Mouse (Mus musculus) embryo, embryonic 10.5 days (tissue): ENCODE results near the gene Plekhm2.
A peak's percentile ranks its signal among the peaks of the same experiment; 100 is the strongest.

ENCODE experiments used
- DNase-seq: peaks from one replicate; pipeline ENCODE4 v3.0.0-alpha.2; 2015; ENCODE audit warnings: low spot score

Gene Plekhm2

DNA sequence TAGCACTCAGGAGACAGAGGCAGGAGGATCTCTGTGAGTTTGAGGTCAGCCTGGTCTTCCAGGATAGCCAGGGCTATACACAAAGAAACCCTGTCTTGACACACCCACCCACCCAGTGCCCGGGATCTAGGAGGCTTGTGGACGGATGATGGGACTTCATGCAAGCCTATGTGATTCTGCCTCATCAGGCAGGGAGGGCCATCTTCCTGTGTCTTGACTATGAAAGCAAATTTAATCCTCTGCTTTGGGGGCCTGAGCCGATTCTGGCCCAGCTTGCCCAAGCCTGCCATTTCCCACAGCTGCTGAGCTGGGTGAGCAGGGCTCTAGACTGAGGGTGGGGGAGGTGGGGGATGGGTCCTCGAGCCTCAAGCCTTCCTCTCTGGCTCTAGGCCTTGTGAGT, 60.8 kb downstream of the Plekhm2 start:
- DNase-seq = no peak

- peak; percentile 22 for DNase-seq
Measured at GRCm38 (mm10) chr4:141602523-141603223, 62.0 kb downstream of the Plekhm2 start.

GRCm38 (mm10) chr4:141601148-141601862, 63.4 kb downstream of the Plekhm2 start:
- no peak for DNase-seq

DNA sequence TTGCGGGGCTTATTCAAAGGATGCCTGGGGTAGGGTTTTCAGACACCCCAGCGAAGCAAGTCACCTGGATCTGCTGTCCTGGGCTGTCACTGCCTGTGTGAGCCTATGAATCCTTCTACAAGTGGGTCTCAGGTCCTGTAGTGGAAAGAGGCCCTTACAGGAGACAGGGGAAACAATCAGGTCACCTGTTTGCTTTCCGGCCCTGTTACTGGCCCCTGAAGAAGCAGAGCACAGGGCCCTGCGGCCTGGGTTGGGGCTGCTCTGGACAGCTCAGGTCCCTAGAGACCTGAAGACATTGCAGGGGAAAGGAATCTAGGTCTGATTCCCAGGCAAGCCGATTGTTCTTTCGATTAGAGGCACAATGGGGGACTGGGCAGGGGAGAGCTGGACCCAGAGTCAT, 64.3 kb downstream of the Plekhm2 start:
- DNase-seq = peak; percentile 13

DNA sequence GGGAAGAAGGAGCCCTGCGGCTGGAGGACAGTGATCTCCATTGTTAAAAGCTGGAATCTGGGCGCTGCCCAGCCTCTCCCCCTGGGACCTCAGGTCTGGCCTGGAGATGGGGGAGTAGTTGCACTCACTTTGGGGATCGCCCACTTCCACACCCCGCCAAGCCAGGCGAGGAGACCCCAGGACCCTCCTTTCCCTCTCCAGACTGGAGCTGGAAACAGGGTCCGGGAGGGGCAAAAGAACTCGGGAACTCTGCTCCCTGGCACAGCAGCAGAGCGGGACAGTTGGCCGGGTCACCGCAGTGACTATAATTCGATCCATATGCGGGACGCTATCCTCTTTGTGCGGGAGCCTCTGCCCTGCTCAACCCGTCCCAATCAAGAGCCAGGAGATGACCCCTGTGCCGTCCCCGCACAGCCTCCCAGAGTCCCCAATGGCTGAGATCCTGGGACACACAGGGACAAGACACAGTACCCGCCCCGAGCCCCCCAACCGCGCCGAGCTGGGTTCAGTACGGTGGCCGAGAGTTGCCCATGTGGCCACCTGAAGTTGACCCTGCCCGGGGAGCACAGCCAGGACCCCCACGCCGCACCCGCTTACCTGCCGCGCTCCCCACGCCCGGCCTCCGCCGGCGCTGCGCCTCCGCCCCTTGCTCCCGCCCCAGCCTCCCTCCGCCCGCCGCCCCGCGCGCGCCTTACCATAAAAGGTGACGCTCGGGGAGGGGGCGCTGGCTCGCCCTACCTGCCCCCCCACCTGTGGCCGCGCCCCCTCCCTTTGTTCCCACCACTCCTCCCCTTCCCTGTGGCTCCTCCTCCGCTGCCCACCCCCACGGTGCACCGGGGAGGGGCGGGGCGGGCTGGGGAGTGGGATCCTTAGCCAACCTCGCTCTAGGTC, 65.2 kb downstream of the Plekhm2 start:
- DNase-seq = peak; percentile 53

DNA sequence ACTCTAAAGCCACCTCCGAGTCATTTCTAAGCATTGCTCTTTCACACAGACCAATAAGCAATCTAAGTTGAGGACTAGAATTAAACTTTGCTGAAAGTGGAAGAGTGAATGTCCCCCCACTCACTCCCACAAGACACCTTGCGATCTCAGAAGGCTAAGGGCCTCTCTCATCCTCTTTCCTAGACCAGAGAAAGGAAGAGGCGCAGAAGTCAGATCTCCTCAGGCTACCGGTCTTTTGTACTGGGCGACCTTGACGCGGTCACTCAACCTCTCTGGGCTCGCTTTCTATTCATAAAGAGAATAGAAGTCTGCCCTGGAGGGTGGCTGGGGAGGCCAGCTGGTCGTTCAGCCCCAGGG, 65.8 kb downstream of the Plekhm2 start:
- DNase-seq = peak; percentile 59

- peak; percentile 73 for DNase-seq
Measured at GRCm38 (mm10) chr4:141598199-141598893, 66.4 kb downstream of the Plekhm2 start.

DNA sequence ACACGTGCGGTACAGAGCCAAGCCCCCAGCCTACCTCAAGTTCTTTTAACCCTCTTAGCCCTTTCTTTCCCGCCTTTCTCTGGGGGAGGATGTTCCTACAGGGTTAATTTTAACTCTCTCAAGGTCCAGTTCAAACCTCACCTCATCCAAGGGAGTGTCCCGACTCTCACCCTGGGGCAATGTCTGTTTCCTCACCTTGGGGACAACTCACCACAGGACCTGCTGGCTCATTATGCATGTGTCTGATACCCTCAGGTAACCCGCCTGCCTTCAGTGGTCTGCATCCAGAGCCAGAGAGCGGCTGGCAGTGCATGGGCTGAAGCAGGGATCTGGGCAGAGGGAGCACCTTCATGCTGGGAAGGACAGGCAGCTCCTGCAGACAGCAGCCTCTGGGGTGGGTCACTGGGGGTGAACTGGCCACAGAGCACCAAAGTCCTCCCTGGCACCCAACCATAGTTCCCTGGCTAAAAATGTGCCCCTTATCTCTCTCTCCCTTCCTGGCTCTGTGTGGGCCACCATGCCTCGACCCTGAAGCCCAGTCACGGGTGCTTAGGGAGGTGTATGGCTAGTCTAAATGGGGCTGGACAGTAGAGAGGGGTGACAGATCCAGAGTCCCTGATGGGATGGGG, 67.9 kb downstream of the Plekhm2 start:
- DNase-seq = no peak

- DNase-seq = no peak
Measured at GRCm38 (mm10) chr4:141595605-141596268, 69.0 kb downstream of the Plekhm2 start.

GRCm38 (mm10) chr4:141595138-141595537, 69.6 kb downstream of the Plekhm2 start:
- DNase-seq = no peak

- DNase-seq = peak; percentile 56
Measured at GRCm38 (mm10) chr4:141591547-141591946, 73.2 kb downstream of the Plekhm2 start.

DNA sequence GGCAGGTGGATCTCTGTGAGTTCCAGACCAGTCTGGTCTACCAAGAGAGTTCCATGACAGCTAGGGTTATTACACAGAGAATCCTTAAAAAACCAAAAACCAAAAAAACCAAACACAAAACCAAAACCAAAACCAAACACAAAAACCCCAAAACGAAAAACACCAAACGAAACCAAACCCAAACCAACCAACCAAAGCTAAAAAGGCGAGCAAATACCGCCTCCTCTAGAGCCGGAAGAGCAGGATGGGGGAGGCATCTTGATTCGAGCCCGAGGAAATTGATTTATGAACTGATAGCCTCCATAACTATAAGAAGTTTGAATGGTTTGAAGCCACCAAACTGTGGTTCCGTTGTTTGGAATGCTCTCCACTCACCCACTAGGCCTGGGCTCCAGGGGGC, 80.8 kb downstream of the Plekhm2 start:
- DNase-seq = no peak

GRCm38 (mm10) chr4:141581051-141581450, 83.6 kb downstream of the Plekhm2 start:
- DNase-seq = no peak

DNA sequence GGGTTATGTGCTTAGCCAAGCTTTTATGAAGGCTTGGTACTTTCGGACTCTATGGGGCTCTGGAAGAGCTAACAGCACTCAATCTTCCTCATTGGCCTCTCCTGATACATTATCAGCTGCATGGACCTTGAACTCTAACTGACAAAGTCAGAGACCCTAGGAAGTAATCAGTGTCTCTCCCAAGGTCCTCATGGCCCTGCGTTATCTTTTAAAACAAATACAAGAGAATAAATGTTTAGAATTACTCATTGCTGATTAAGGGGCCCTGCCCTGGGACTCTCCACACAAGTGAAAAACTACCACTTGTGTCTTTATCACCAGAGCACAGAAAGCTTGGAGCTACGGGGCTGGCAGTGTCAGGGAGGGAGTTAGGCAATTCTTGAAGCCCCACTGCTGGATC, 85.9 kb downstream of the Plekhm2 start:
- DNase-seq = no peak

DNA sequence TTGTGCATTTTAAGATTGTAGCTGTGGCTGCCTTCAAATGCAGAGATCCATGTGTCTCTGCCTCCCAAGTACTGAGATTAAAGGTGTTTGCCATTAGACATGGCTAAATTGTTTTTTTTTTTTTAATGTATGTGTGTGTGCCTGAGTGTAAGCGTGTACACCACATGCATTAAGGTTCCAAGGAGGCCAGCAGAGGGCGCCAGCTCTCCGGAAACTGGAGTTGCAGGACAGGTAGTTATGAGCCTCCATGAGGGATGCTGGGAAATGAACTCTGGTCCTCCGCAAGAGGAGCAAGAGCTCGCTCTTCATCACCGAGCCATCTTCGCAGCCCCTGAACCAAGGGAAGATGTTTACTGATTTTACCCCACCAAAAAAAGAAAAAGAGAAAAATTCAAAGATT, 87.8 kb downstream of the Plekhm2 start:
- no peak for DNase-seq

- DNase-seq = no peak
Measured at GRCm38 (mm10) chr4:141576404-141576803, 88.3 kb downstream of the Plekhm2 start.
